Mouse (Mus musculus): ENCODE results near the gene Gpr107. TPM values are rescaled to one million over a fixed set of nuclear protein-coding genes. Genes with fewer than 3 reads are reported as not detected.

The Gpr107 gene
- 38.4 and 38.8 TPM in 2 replicates for polyA plus RNA-seq (2016; fragmentation: Nextera tagmentation; extraction: Ambion mirVana)

DNA sequence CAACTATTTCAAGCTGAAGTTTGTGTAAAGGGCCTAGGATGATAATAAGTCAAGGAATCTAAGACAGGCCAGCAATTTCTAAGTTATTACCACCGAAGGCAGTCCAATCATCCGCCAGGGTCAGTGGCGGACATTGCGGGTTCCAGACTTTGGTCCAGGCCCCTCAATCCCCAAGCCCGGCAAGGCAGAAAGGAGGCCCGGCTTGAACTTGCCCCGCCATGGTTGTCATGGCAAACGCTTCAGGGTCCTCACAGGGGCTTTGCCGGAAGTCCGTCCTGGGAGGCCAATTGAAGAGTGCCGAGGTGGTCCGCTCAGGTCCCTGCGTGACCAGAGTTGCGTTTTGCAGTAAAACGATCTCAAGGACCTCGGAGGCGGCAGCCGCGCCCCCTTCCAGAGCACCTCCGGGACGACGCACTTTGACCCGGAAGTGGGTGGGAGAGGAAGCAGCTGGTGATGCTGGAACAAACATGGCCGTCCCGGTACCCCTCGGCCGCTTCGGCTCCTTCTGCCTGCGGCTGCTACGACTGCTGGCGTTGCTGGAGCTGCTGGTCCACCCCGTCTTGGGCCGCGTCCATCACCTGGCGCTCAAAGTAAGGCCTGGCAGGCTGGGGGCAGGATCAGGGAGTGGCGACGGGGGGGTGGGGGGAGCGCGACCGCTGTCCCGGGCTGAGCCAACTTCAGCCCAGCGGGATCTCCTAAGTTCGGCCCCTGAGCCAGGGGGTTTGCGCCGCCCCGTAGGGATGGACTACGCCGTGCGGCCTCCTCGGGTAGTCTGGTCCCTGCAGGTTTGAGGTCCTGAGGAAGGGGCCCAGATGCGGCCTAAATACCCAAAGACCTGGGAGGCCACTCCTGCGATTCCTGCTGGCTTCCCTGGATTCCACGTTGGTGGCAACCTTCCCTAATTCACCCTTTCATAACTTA lies at the start of gene Gpr107:
Gene Gpr107, plus strand, starts transcription at position 425 of the 921 bp plus-strand sequence.
- peak within 1 kb of the TSS; percentile 60 for H3K27ac ChIP-seq
- no peaks in the 10 kb centered on the region for H3K9me3 ChIP-seq
- H3K4me1 ChIP-seq = peaks cover 18% of the 10 kb centered on the region
- peaks cover 18% of the 10 kb centered on the region for H3K36me3 ChIP-seq
- peak within 1 kb of the TSS; percentile 91 for H3K9ac ChIP-seq
- under 1% methylated on average over 53 of the region's 53 CpGs for WGBS
- peak within 1 kb of the TSS; percentile 73 for H3K4me2 ChIP-seq (replicated peaks)
- peak; percentile 89 for ATAC-seq (ENCODE audit: low FRiP score, low read depth)
- H3K27me3 ChIP-seq (replicated peaks) = no peaks in the 10 kb centered on the region
- peak within 1 kb of the TSS; percentile 85 for H3K4me3 ChIP-seq

GRCm38 (mm10) chr2:31103321-31103720 lies 48.8 kb upstream of the Gpr107 start:
- peaks cover 12% of the 10 kb centered on the region for H3K4me1 ChIP-seq
- WGBS = 77% methylated on average over 8 of the region's 8 CpGs
- H3K4me2 ChIP-seq (replicated peaks) = no peak overlapping the region
- no peaks in the 10 kb centered on the region for H3K9me3 ChIP-seq
- H3K27me3 ChIP-seq (replicated peaks) = no peaks in the 10 kb centered on the region
- ATAC-seq (ENCODE audit: low FRiP score, low read depth) = no peak
- no peak overlapping the region for H3K27ac ChIP-seq
- peaks cover 5% of the 10 kb centered on the region; the same call in 1 of the 2 replicates for H3K36me3 ChIP-seq
- no peak overlapping the region for H3K4me3 ChIP-seq
- no peak overlapping the region for H3K9ac ChIP-seq

DNA sequence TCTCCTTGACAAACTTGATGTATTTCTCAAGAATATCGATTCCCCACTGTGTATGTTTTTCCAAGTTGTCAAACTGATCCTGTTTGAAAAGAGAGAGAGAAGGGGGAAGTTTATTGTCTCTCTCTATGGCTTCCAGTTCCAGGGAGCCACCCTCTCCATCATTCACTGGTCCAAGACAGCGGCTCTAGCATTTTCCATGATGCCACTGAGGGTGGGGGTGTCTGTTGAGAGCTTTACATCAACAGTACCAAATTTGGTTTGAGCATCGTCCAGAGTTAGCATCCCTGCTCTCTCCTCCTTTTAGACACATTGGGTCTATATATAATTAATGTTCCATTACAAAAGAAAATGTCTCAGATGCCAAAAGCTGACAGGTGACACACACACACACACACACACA lies 46.8 kb upstream of the Gpr107 start:
- H3K27me3 ChIP-seq (replicated peaks) = no peaks in the 10 kb centered on the region
- ATAC-seq (ENCODE audit: low FRiP score, low read depth) = no peak
- no peak overlapping the region for H3K4me2 ChIP-seq (replicated peaks)
- H3K9ac ChIP-seq = no peak overlapping the region
- no peak overlapping the region for H3K27ac ChIP-seq
- peaks cover 12% of the 10 kb centered on the region for H3K4me1 ChIP-seq
- WGBS = 81% methylated on average over 3 of the region's 3 CpGs
- H3K9me3 ChIP-seq = no peaks in the 10 kb centered on the region
- peaks cover 1% of the 10 kb centered on the region; the same call in 1 of the 2 replicates for H3K36me3 ChIP-seq
- H3K4me3 ChIP-seq = no peak overlapping the region

DNA sequence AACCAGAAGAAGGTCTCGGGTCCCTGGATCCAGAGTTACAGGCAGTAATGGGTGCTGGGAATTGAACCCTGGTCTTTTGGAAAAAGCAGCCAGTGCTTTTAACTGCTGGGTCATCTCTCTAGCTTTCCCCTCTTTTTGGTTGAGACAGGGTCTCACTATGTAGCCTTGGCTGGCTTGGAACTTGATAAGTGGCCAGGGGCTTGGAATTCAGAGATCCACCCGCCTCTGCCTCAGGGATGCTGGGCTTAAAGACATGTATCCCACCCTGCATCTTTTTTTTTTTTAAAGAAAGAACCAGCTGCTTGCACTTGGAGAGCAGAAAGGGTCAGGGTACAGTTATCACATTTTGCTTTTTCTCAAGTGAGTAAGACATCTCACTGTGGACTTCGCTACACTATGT lies 46.1 kb upstream of the Gpr107 start:
- Histone ChIP-seq H3K4me3 (no peak overlapping the region), H3K36me3 (no peaks in the 10 kb centered on the region), H3K4me2 (replicated peaks) (no peak overlapping the region), H3K27ac (no peak overlapping the region), H3K9me3 (no peaks in the 10 kb centered on the region), H3K9ac (no peak overlapping the region), H3K4me1 (peaks cover 12% of the 10 kb centered on the region), H3K27me3 (replicated peaks) (no peaks in the 10 kb centered on the region)
- WGBS = 93% methylated on average over 3 of the region's 3 CpGs
- ATAC-seq (ENCODE audit: low FRiP score, low read depth) = no peak

- no peak for ATAC-seq (ENCODE audit: low FRiP score, low read depth)
- Histone ChIP-seq H3K36me3 (no peaks in the 10 kb centered on the region), H3K27me3 (replicated peaks) (no peaks in the 10 kb centered on the region), H3K9me3 (no peaks in the 10 kb centered on the region), H3K4me1 (peaks cover 12% of the 10 kb centered on the region), H3K4me2 (replicated peaks) (0 out of 2 replicates have a peak overlapping the region, but pooled peaks have one; percentile 9), H3K9ac (no peak overlapping the region), H3K4me3 (no peak overlapping the region), H3K27ac (0 out of 2 replicates have a peak overlapping the region, but pooled peaks have one; percentile 57)
- WGBS = 58% methylated on average over 11 of the region's 11 CpGs
Observed at GRCm38 (mm10) chr2:31106621-31107320, 45.3 kb upstream of the Gpr107 start.

DNA sequence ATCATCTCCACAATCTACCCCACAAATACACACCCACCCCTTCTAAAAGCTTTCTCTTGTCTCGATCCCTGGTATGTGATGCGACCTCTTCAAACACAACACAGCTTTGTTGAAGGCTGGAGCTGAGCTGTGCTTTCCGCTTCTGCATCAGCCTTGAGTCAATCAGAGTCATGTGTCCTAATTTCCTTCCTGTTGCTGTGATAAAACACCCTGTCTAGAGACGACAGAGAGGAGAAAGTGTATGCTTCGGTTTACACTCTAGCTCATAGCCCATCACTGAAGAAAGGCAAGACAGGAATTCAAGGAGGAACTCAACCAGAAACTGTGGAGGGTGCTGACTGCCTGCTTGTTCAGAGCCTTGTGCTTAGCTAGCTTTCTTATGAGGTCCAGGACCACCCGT lies 43.9 kb upstream of the Gpr107 start:
- H3K36me3 ChIP-seq = no peaks in the 10 kb centered on the region
- H3K4me1 ChIP-seq = peaks cover 12% of the 10 kb centered on the region
- ATAC-seq (ENCODE audit: low FRiP score, low read depth) = no peak
- 86% methylated on average over 6 of the region's 6 CpGs for WGBS
- no peak overlapping the region for H3K27ac ChIP-seq
- no peak overlapping the region for H3K4me2 ChIP-seq (replicated peaks)
- no peaks in the 10 kb centered on the region for H3K9me3 ChIP-seq
- no peak overlapping the region for H3K9ac ChIP-seq
- H3K27me3 ChIP-seq (replicated peaks) = no peaks in the 10 kb centered on the region
- H3K4me3 ChIP-seq = no peak overlapping the region

DNA sequence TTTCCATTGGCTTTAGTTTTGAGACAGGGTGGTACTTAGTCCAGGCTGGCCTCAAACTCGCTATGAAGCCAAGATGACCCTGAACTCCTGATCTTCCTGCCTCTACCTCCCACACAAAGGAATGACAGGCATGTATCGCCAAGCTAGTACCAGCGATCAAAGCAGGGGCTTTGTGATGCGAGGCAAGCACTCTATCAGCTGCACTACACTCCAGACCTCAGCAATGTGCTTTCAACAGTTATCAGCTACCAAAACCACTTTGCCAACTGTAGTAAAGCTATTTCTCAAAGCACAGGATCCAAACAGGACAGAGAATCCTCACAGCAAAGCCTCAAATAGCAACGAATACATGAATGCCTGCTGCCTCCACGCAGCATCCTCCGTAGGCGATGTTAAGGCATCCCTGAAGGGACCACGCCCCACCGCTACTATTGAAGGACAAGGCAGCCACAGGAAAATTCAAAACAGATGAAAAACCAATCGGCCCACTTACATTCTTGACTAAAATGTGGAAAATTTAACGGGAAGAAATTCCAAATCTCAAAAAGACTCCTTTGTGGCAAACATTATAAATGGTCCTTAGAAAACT lies 42.1 kb upstream of the Gpr107 start:
- Histone ChIP-seq H3K4me2 (replicated peaks) (no peak overlapping the region), H3K4me1 (peaks cover 12% of the 10 kb centered on the region), H3K36me3 (no peaks in the 10 kb centered on the region), H3K9me3 (no peaks in the 10 kb centered on the region), H3K27ac (no peak overlapping the region), H3K9ac (no peak overlapping the region), H3K4me3 (no peak overlapping the region), H3K27me3 (replicated peaks) (no peaks in the 10 kb centered on the region)
- no peak for ATAC-seq (ENCODE audit: low FRiP score, low read depth)
- 82% methylated on average over 12 of the region's 12 CpGs for WGBS

DNA sequence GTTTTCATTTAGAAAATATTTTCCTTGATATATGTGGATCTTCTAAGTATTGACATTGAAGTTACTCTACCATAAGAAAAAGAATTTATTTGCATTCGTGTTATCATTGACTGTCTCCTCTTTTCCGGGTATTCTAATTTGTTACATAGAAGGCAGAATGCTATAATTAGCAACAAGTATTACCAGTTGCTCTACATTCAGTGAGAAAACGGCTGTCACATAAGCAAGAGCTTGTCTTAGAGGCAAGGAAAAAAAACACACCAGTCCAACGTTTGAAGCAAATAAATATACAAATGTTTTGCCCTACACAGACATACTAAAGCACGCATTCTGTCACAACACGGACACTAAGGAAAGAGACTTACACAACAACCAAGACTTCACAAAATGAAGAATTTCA lies 40.4 kb upstream of the Gpr107 start:
- H3K9ac ChIP-seq = no peak overlapping the region
- no peaks in the 10 kb centered on the region for H3K9me3 ChIP-seq
- WGBS = 90% methylated on average over 6 of the region's 6 CpGs

GRCm38 (mm10) chr2:31114205-31114604 lies 37.9 kb upstream of the Gpr107 start:
- H3K27me3 ChIP-seq (replicated peaks) = no peaks in the 10 kb centered on the region
- H3K36me3 ChIP-seq = no peaks in the 10 kb centered on the region
- H3K9ac ChIP-seq = no peak overlapping the region
- no peaks in the 10 kb centered on the region for H3K9me3 ChIP-seq
- 96% methylated on average over 2 of the region's 2 CpGs for WGBS
- no peak for ATAC-seq (ENCODE audit: low FRiP score, low read depth)
- no peak overlapping the region for H3K4me2 ChIP-seq (replicated peaks)
- H3K4me3 ChIP-seq = no peak overlapping the region
- no peak overlapping the region for H3K27ac ChIP-seq
- peaks cover 6% of the 10 kb centered on the region for H3K4me1 ChIP-seq

More for the DNA sequence above, 40.4 kb upstream of the Gpr107 start:
- Histone ChIP-seq H3K27ac (no peak overlapping the region), H3K27me3 (replicated peaks) (no peaks in the 10 kb centered on the region), H3K4me3 (no peak overlapping the region), H3K4me1 (peaks cover 14% of the 10 kb centered on the region), H3K36me3 (no peaks in the 10 kb centered on the region), H3K4me2 (replicated peaks) (no peak overlapping the region)
- ATAC-seq (ENCODE audit: low FRiP score, low read depth) = no peak

GRCm38 (mm10) chr2:31115091-31115942 lies 36.8 kb upstream of the Gpr107 start:
- ATAC-seq (ENCODE audit: low FRiP score, low read depth) = no peak
- H3K4me3 ChIP-seq = no peak overlapping the region
- H3K27me3 ChIP-seq (replicated peaks) = no peaks in the 10 kb centered on the region
- no peak overlapping the region for H3K4me2 ChIP-seq (replicated peaks)
- H3K4me1 ChIP-seq = peaks cover 6% of the 10 kb centered on the region
- no peaks in the 10 kb centered on the region for H3K9me3 ChIP-seq
- H3K36me3 ChIP-seq = no peaks in the 10 kb centered on the region
- 76% methylated on average over 10 of the region's 10 CpGs for WGBS
- no peak overlapping the region for H3K9ac ChIP-seq
- H3K27ac ChIP-seq = no peak overlapping the region

- Histone ChIP-seq H3K27me3 (replicated peaks) (no peaks in the 10 kb centered on the region), H3K36me3 (no peaks in the 10 kb centered on the region), H3K9me3 (no peaks in the 10 kb centered on the region), H3K27ac (no peak overlapping the region), H3K4me3 (no peak overlapping the region), H3K4me1 (peaks cover 6% of the 10 kb centered on the region), H3K9ac (no peak overlapping the region), H3K4me2 (replicated peaks) (no peak overlapping the region)
- 68% methylated on average over 10 of the region's 10 CpGs for WGBS
- no peak for ATAC-seq (ENCODE audit: low FRiP score, low read depth)
Observed at GRCm38 (mm10) chr2:31115943-31116731, 36.0 kb upstream of the Gpr107 start.

Measured in neural tube, embryonic 12.5 days (tissue).